Mouse (Mus musculus) stomach, embryonic 16.5 days (tissue): Measurements from ENCODE around the gene Snx30. TPM values are rescaled to one million over a fixed set of nuclear protein-coding genes. Genes with fewer than 3 reads are reported as not detected.

Source experiments
- ATAC-seq: fragments of 200-750 bp; cut with Nextera tagmentation; 2 replicates; pipeline ENCODE4 v1.8.0; 2017; ENCODE audit warnings: moderate number of reproducible peaks, moderate TSS enrichment; ENCODE audit not compliant: insufficient read depth, low FRiP score
- H3K27ac ChIP-seq: fragments of 300-500 bp; sonication (generic); 2 replicates; pipeline ENCODE4 v1.5.1; 2014; ENCODE audit warnings: low read length
- H3K27me3 ChIP-seq: fragments of 300-500 bp; sonication (generic); 2 replicates; pipeline ENCODE4 v1.6.1; 2014; ENCODE audit warnings: low read length, control low read depth, mixed read lengths; ENCODE audit not compliant: control insufficient read depth, insufficient read depth
- H3K36me3 ChIP-seq: fragments of 300-500 bp; sonication (generic); 2 replicates; pipeline ENCODE4 v1.6.1; 2014; ENCODE audit warnings: low read length; ENCODE audit not compliant: control insufficient read depth, insufficient read depth
- H3K4me1 ChIP-seq: fragments of 300-500 bp; sonication (generic); 2 replicates; pipeline ENCODE4 v1.6.1; 2014; ENCODE audit warnings: low read length, control low read depth, mixed read lengths; ENCODE audit not compliant: control insufficient read depth, insufficient read depth
- H3K4me2 ChIP-seq: fragments of 300-500 bp; sonication (generic); 2 replicates; pipeline ENCODE4 v1.6.1; 2014; ENCODE audit warnings: low read depth, low read length, mixed read lengths
- H3K4me3 ChIP-seq: fragments of 300-500 bp; sonication (generic); replicated peaks from 2 replicates; pipeline ENCODE4 v1.5.1; 2014; ENCODE audit warnings: mild to moderate bottlenecking, low read length
- H3K9ac ChIP-seq: fragments of 300-500 bp; sonication (generic); 2 replicates; pipeline ENCODE4 v1.6.1; 2014; ENCODE audit warnings: low read length
- H3K9me3 ChIP-seq: fragments of 300-500 bp; sonication (generic); replicated peaks from 2 replicates; pipeline ENCODE4 v1.6.1; 2016; ENCODE audit warnings: low read length, control low read depth; ENCODE audit not compliant: control insufficient read depth
- WGBS: fragments of 180-500 bp; shearing (Covaris S2); extraction: QIAGEN DNeasy Blood & Tissue Kit; methylation state at CpG from one replicate; pipeline ENCODE4 v1.1.7; 2014; 5-methylcytosine and 5-hydroxymethylcytosine counted together
- polyA plus RNA-seq: library from polyadenylated mRNA; unstranded; fragments of >200 nt; fragmentation: Nextera tagmentation; extraction: Ambion mirVana; gene quantifications from 2 replicates; pipeline ENCODE4 v1.2.1, GENCODE M21; 2015

Gene Snx30
- polyA plus RNA-seq, 1 experiment from 2014 or later, result 4.9 TPM

DNA sequence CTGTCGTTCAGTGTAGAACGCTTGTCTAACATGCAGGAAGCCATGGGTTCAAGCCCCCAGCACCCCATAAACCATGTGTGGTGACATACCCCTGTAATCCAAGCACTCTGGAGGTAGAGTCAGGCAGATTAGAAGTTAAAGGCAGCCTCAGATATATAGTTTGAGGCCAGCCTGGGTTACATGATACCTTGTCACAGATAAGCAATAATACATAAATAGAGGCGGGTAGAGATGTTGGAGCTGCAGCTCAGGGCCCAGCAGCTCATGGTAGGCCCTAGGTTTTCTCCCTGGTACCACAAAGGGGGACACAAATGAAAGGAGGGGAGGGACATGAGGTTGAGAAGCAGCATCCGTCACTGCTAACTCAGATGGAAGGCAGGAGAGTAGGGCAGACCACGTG, 12.2 kb downstream of the Snx30 start:
- Histone ChIP-seq H3K27ac (no peak overlapping the region), H3K4me2 (no peak overlapping the region), H3K27me3 (no peaks in the 10 kb centered on the region), H3K9me3 (no peaks in the 10 kb centered on the region), H3K4me1 (peaks cover 8% of the 10 kb centered on the region; the same call in 1 of the 2 replicates), H3K36me3 (no peaks in the 10 kb centered on the region), H3K9ac (no peak overlapping the region), H3K4me3 (no peak overlapping the region)
- 71% methylated on average over 5 of the region's 5 CpGs for WGBS
- ATAC-seq, result no peak

- WGBS, result 80% methylated on average over 10 of the region's 10 CpGs
- Histone ChIP-seq H3K9me3 (no peaks in the 10 kb centered on the region), H3K4me3 (no peak overlapping the region), H3K4me2 (no peak overlapping the region), H3K9ac (no peak overlapping the region), H3K27ac (no peak overlapping the region), H3K4me1 (peaks cover 8% of the 10 kb centered on the region; the same call in 1 of the 2 replicates), H3K36me3 (no peaks in the 10 kb centered on the region), H3K27me3 (no peaks in the 10 kb centered on the region)
- ATAC-seq, result no peak
Measured at GRCm38 (mm10) chr4:59818498-59818897, 12.9 kb downstream of the Snx30 start.

DNA sequence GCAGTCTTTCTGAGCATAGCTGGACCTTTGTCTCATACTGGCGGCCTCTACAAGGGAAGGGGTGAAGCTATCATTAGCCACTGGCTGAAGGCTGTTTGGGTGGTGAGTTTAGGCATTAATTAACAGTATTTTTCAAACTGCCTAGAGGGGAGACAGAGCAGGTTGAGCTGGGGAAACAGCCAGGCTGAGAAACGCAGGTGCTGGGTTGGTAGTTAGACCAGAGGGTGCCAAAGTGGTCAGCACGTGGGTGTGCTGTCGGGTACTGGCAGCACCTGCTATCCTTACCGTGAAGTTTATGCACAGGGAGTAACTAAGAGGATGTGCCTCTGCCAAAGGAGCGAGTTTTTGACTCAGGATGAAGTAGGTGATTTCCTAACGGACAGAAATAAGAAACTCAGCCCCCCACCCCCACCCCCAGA, 13.4 kb downstream of the Snx30 start:
- WGBS, result 63% methylated on average over 7 of the region's 7 CpGs
- H3K9me3 ChIP-seq, result no peaks in the 10 kb centered on the region
- no peaks in the 10 kb centered on the region for H3K36me3 ChIP-seq
- H3K9ac ChIP-seq, result no peak overlapping the region
- no peak overlapping the region for H3K27ac ChIP-seq
- no peak for ATAC-seq
- no peak overlapping the region for H3K4me2 ChIP-seq
- peaks cover 8% of the 10 kb centered on the region; the same call in 1 of the 2 replicates for H3K4me1 ChIP-seq
- H3K4me3 ChIP-seq, result no peak overlapping the region
- no peaks in the 10 kb centered on the region for H3K27me3 ChIP-seq

GRCm38 (mm10) chr4:59819477-59820022, 13.9 kb downstream of the Snx30 start:
- Histone ChIP-seq H3K9ac (no peak overlapping the region), H3K27me3 (no peaks in the 10 kb centered on the region), H3K36me3 (no peaks in the 10 kb centered on the region), H3K27ac (no peak overlapping the region), H3K4me1 (peaks cover 8% of the 10 kb centered on the region; the same call in 1 of the 2 replicates), H3K4me2 (no peak overlapping the region), H3K9me3 (no peaks in the 10 kb centered on the region), H3K4me3 (no peak overlapping the region)
- no peak for ATAC-seq
- 60% methylated on average over 12 of the region's 12 CpGs for WGBS

GRCm38 (mm10) chr4:59821516-59821915, 15.9 kb downstream of the Snx30 start:
- no peak for ATAC-seq
- Histone ChIP-seq H3K4me1 (peaks cover 4% of the 10 kb centered on the region; the same call in 1 of the 2 replicates), H3K27me3 (no peaks in the 10 kb centered on the region), H3K4me2 (no peak overlapping the region), H3K9me3 (no peaks in the 10 kb centered on the region), H3K4me3 (no peak overlapping the region), H3K36me3 (no peaks in the 10 kb centered on the region), H3K27ac (no peak overlapping the region), H3K9ac (no peak overlapping the region)
- WGBS, result 95% methylated on average over 1 of the region's 1 CpGs

- no peaks in the 10 kb centered on the region for H3K36me3 ChIP-seq
- H3K4me1 ChIP-seq, result peaks cover 3% of the 10 kb centered on the region; the same call in 1 of the 2 replicates
- no peak overlapping the region for H3K9ac ChIP-seq
- WGBS, result 67% methylated on average over 4 of the region's 4 CpGs
- H3K4me2 ChIP-seq, result no peak overlapping the region
- no peak overlapping the region for H3K27ac ChIP-seq
- H3K9me3 ChIP-seq, result no peaks in the 10 kb centered on the region
- no peak for ATAC-seq
- H3K27me3 ChIP-seq, result no peaks in the 10 kb centered on the region
- H3K4me3 ChIP-seq, result no peak overlapping the region
Measured at GRCm38 (mm10) chr4:59822119-59822518, 16.5 kb downstream of the Snx30 start.

DNA sequence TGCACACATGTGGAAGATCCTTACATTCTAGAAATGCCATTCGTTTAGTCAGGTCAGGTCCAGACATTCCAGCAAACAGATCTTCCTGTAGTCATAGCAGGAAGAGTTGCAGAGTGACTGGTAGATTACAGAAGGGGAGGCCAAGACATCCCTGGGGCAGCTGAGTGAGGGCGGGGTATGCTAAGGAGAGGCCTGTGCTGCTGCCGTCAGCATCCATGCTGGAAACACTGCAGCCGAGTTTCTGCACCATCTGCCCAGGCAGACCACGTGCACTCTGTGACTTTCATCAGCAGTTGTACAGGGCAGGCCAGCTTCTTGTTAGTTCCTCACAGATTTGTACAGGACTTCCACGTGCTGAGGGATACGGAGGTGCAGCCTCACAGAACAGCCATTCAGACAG, 17.8 kb downstream of the Snx30 start:
- ATAC-seq, result peak; percentile 44; the same call in 1 of the 2 replicates
- Histone ChIP-seq H3K36me3 (no peaks in the 10 kb centered on the region), H3K4me2 (no peak overlapping the region), H3K9me3 (no peaks in the 10 kb centered on the region), H3K27me3 (no peaks in the 10 kb centered on the region), H3K4me1 (peaks cover 3% of the 10 kb centered on the region; the same call in 1 of the 2 replicates), H3K27ac (no peak overlapping the region), H3K9ac (no peak overlapping the region), H3K4me3 (no peak overlapping the region)
- 44% methylated on average over 7 of the region's 7 CpGs for WGBS

- no peaks in the 10 kb centered on the region for H3K27me3 ChIP-seq
- no peak for ATAC-seq
- no peaks in the 10 kb centered on the region for H3K36me3 ChIP-seq
- H3K27ac ChIP-seq, result no peak overlapping the region
- no peaks in the 10 kb centered on the region for H3K9me3 ChIP-seq
- peaks cover 6% of the 10 kb centered on the region; the same call in 1 of the 2 replicates for H3K4me1 ChIP-seq
- no peak overlapping the region for H3K4me2 ChIP-seq
- WGBS, result 79% methylated on average over 5 of the region's 5 CpGs
- H3K9ac ChIP-seq, result no peak overlapping the region
- H3K4me3 ChIP-seq, result no peak overlapping the region
Measured at GRCm38 (mm10) chr4:59824860-59825259, 19.2 kb downstream of the Snx30 start.

DNA sequence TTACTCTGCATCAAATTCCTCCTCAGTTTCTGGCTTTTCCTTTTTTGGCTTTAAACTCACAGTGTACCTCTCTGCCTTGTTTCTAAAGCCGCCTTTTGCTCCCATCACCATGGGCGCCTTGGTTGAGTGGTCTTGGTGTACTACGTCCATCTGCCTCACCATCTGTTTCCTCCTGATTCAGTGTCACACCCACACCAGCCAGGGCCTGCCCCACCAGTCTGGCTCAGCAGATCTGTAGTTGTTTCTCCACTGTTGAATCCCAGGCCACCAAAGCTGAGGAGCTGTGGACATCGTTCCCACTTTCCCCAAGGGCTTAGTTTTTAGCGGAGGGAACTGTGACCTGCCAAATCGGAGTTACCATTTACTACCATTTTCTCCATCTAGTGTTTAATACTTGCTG, 20.0 kb downstream of the Snx30 start:
- H3K4me3 ChIP-seq, result no peak overlapping the region
- no peaks in the 10 kb centered on the region for H3K27me3 ChIP-seq
- no peaks in the 10 kb centered on the region for H3K36me3 ChIP-seq
- no peaks in the 10 kb centered on the region for H3K9me3 ChIP-seq
- H3K4me2 ChIP-seq, result no peak overlapping the region
- H3K27ac ChIP-seq, result no peak overlapping the region
- peaks cover 6% of the 10 kb centered on the region; the same call in 1 of the 2 replicates for H3K4me1 ChIP-seq
- H3K9ac ChIP-seq, result no peak overlapping the region
- WGBS, result 81% methylated on average over 6 of the region's 6 CpGs
- no peak for ATAC-seq
